Mouse (Mus musculus): ENCODE data around the gene Wdr13. TPM values are rescaled to one million over a fixed set of nuclear protein-coding genes. Genes with fewer than 3 reads are reported as not detected.
"Not testable (repeated sequence)": the region's sequence is repeated elsewhere in the genome, so short reads cannot be mapped to it uniquely, and the experiment has no call there.

The Wdr13 gene
- total and polyA plus RNA-seq, 2 experiments from 2014 or later: 26.4 to 155 TPM

DNA sequence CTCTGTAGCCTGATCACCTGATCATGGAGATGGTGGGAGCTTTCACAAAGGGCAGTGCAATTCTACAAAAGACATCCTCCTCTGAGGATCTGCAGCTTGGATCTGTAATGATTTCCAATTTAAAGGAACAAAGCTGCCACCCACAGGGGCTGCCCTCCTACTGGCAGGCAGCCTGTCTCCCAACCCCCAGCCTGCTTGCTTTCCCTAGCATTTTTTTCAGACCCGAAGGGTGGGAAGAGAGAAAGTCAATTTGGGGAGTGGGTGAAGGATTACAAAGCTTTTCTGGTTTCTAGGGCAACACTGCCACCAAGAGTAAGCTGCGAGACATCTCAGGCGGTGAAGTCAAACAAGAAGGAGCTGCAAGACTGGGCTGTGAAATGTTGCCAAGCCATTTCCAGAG is 31.7 kb downstream of the Wdr13 start:
- Histone ChIP-seq H3K27me3 (ENCODE audit: control insufficient read depth, insufficient read depth, low read length) (no peaks in the 10 kb centered on the region), H3K4me2 (ENCODE audit: low read depth, low read length) (no peak overlapping the region), H3K9me3 (replicated peaks; ENCODE audit: control insufficient read depth, low read length) (no peaks in the 10 kb centered on the region), H3K4me1 (ENCODE audit: control insufficient read depth, insufficient read depth) (no peaks in the 10 kb centered on the region), H3K36me3 (replicated peaks; ENCODE audit: control insufficient read depth, insufficient read depth, low read length) (no peaks in the 10 kb centered on the region), H3K9ac (replicated peaks; ENCODE audit: low read depth, low read length) (no peak overlapping the region), H3K27ac (ENCODE audit: low read depth) (no peak overlapping the region), H3K4me3 (ENCODE audit: low read depth, low read length) (no peak overlapping the region)
- 17% methylated on average over 3 of the region's 3 CpGs for WGBS
- no peak for DNase-seq (ENCODE audit: low spot score)
- peak; percentile 8; the same call in 1 of the 2 replicates for TF ChIP-seq CTCF (IDR thresholded peaks at IDR 0.05; ENCODE audit: low read depth)
- TF ChIP-seq EP300 (IDR thresholded peaks at IDR 0.05; ENCODE audit: low read depth): no peak
- ATAC-seq (ENCODE audit: insufficient read depth, low read depth): no peak

- no peak for DNase-seq (ENCODE audit: low spot score)
- Histone ChIP-seq H3K4me3 (ENCODE audit: low read depth, low read length) (no peak overlapping the region), H3K9me3 (replicated peaks; ENCODE audit: control insufficient read depth, low read length) (no peaks in the 10 kb centered on the region), H3K36me3 (replicated peaks; ENCODE audit: control insufficient read depth, insufficient read depth, low read length) (no peaks in the 10 kb centered on the region), H3K4me1 (ENCODE audit: control insufficient read depth, insufficient read depth) (no peaks in the 10 kb centered on the region), H3K27ac (ENCODE audit: low read depth) (no peak overlapping the region), H3K27me3 (ENCODE audit: control insufficient read depth, insufficient read depth, low read length) (no peaks in the 10 kb centered on the region), H3K4me2 (ENCODE audit: low read depth, low read length) (no peak overlapping the region), H3K9ac (replicated peaks; ENCODE audit: low read depth, low read length) (no peak overlapping the region)
- no peak for ATAC-seq (ENCODE audit: insufficient read depth, low read depth)
- TF ChIP-seq EP300 (IDR thresholded peaks at IDR 0.05; ENCODE audit: low read depth): no peak
- TF ChIP-seq CTCF (IDR thresholded peaks at IDR 0.05; ENCODE audit: low read depth): no peak
- WGBS: 57% methylated on average over 4 of the region's 4 CpGs
Measured at GRCm38 (mm10) chrX:8099435-8099834, 33.3 kb downstream of the Wdr13 start.

DNA sequence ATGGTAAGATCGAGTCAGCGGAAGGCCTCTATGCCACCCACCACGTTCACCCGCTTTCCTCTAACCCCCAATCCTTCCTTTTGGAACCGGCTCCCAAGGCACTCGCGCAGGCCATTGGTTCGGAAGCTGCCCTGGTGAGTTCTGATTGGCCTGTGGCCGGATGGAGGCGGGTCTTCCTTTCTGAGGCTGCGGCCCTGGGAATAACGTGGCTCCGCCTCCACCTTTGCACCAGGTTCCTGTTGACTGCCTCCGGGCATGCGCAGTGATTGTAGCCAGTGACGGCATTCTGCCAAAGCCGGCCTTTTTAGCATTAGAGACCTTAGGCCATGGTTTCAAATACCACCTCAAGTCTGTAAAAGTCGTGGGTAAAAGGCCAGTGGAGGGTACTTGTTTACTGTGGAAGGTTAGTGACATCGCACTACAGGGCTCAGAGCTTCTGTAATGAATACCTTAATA is 35.9 kb downstream of the Wdr13 start:
- TF ChIP-seq EP300 (IDR thresholded peaks at IDR 0.05; ENCODE audit: low read depth): no peak
- no peak for TF ChIP-seq CTCF (IDR thresholded peaks at IDR 0.05; ENCODE audit: low read depth)
- WGBS: 17% methylated on average over 16 of the region's 19 CpGs

DNA sequence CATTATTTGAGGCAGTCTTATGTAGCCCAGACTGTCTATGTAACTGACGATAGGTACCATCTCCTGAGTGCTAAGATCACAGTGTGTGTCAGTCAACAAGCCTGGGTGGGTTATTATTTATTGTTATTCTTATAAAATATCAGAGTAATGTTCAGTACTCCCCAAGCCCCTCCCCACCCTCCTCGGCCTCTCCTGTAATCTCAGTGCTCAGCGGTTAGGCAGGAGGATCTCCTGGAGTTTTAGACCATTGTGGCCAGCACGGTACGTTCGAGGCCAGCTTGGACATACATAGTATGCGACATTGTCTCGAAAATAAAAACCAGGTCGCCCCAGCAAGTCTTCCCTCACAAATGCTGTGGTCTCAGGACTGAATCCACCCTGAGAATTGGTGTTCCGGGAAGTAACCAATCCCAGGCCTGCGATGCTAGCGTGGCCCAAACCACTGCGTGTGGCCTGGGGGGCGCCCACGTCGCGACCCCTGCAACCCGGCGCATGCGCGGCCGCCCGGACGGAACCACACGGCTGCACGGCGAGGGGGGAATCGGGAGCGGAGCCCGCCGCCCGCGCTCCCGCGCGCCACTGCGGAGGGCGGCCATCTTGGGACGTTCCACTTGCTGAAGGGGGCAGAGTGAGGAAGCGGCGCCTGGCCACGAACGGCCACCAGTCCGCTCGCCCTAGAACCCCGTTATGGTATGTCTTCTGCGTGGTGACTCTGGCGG is 36.5 kb downstream of the Wdr13 start:
- H3K4me1 ChIP-seq (ENCODE audit: control insufficient read depth, insufficient read depth); H3K27me3 ChIP-seq (ENCODE audit: control insufficient read depth, insufficient read depth, low read length); H3K36me3 ChIP-seq (replicated peaks; ENCODE audit: control insufficient read depth, insufficient read depth, low read length); DNase-seq (ENCODE audit: low spot score); H3K9ac ChIP-seq (replicated peaks; ENCODE audit: low read depth, low read length); H3K9me3 ChIP-seq (replicated peaks; ENCODE audit: control insufficient read depth, low read length): not testable (repeated sequence)
- 11% methylated on average over 15 of the region's 48 CpGs for WGBS
- Histone ChIP-seq H3K27ac (ENCODE audit: low read depth) (peak overlapping the region; percentile 59; the same call in 1 of the 2 replicates), H3K4me3 (ENCODE audit: low read depth, low read length) (peak overlapping the region; percentile 31), H3K4me2 (ENCODE audit: low read depth, low read length) (peak overlapping the region; percentile 49)
- peak; percentile 93 for ATAC-seq (ENCODE audit: insufficient read depth, low read depth)

More for the DNA sequence above, 35.9 kb downstream of the Wdr13 start:
- DNase-seq (ENCODE audit: low spot score) (peak; percentile 94), ATAC-seq (ENCODE audit: insufficient read depth, low read depth) (peak; percentile 98)
- H3K4me2 ChIP-seq (ENCODE audit: low read depth, low read length): peak overlapping the region; percentile 43
- no peaks in the 10 kb centered on the region for H3K9me3 ChIP-seq (replicated peaks; ENCODE audit: control insufficient read depth, low read length)
- peak overlapping the region; percentile 22; the same call in 1 of the 2 replicates for H3K4me3 ChIP-seq (ENCODE audit: low read depth, low read length)
- no peaks in the 10 kb centered on the region for H3K4me1 ChIP-seq (ENCODE audit: control insufficient read depth, insufficient read depth)
- H3K9ac ChIP-seq (replicated peaks; ENCODE audit: low read depth, low read length): peak overlapping the region; percentile 9; the same call in 1 of the 2 replicates
- no peaks in the 10 kb centered on the region for H3K27me3 ChIP-seq (ENCODE audit: control insufficient read depth, insufficient read depth, low read length)
- peak overlapping the region; percentile 59 for H3K27ac ChIP-seq (ENCODE audit: low read depth)
- H3K36me3 ChIP-seq (replicated peaks; ENCODE audit: control insufficient read depth, insufficient read depth, low read length): no peaks in the 10 kb centered on the region

GRCm38 (mm10) chrX:8095546-8095945 is 37.1 kb downstream of the Wdr13 start:
- H3K9ac ChIP-seq (replicated peaks; ENCODE audit: low read depth, low read length): no peak overlapping the region
- WGBS: 77% methylated on average over 9 of the region's 10 CpGs

GRCm38 (mm10) chrX:8090954-8091347 is 41.7 kb downstream of the Wdr13 start:
- not testable (repeated sequence) for H3K4me1 ChIP-seq (ENCODE audit: control insufficient read depth, insufficient read depth); H3K4me2 ChIP-seq (ENCODE audit: low read depth, low read length); H3K9me3 ChIP-seq (replicated peaks; ENCODE audit: control insufficient read depth, low read length); ATAC-seq (ENCODE audit: insufficient read depth, low read depth); H3K27ac ChIP-seq (ENCODE audit: low read depth); H3K36me3 ChIP-seq (replicated peaks; ENCODE audit: control insufficient read depth, insufficient read depth, low read length); H3K27me3 ChIP-seq (ENCODE audit: control insufficient read depth, insufficient read depth, low read length); H3K9ac ChIP-seq (replicated peaks; ENCODE audit: low read depth, low read length); DNase-seq (ENCODE audit: low spot score); H3K4me3 ChIP-seq (ENCODE audit: low read depth, low read length)
- WGBS: 74% methylated on average over 4 of the region's 5 CpGs

More at GRCm38 (mm10) chrX:8095546-8095945, 37.1 kb downstream of the Wdr13 start:
- Histone ChIP-seq H3K27ac (ENCODE audit: low read depth) (no peak overlapping the region), H3K27me3 (ENCODE audit: control insufficient read depth, insufficient read depth, low read length) (no peaks in the 10 kb centered on the region), H3K4me3 (ENCODE audit: low read depth, low read length) (0 out of 2 replicates have a peak overlapping the region, but pooled peaks have one; percentile 31), H3K4me1 (ENCODE audit: control insufficient read depth, insufficient read depth) (no peaks in the 10 kb centered on the region), H3K36me3 (replicated peaks; ENCODE audit: control insufficient read depth, insufficient read depth, low read length) (no peaks in the 10 kb centered on the region), H3K4me2 (ENCODE audit: low read depth, low read length) (peak overlapping the region; percentile 49), H3K9me3 (replicated peaks; ENCODE audit: control insufficient read depth, low read length) (no peaks in the 10 kb centered on the region)
- ATAC-seq (ENCODE audit: insufficient read depth, low read depth) (no peak), DNase-seq (ENCODE audit: low spot score) (no peak)
- TF ChIP-seq CTCF (IDR thresholded peaks at IDR 0.05; ENCODE audit: low read depth): no peak
- TF ChIP-seq EP300 (IDR thresholded peaks at IDR 0.05; ENCODE audit: low read depth): no peak
